Mouse (Mus musculus) liver, embryonic 14.5 days (tissue): ENCODE measurements at regions not wholly inside any gene's neighbourhood (a gene's known extent, or its start where the extent isn't known, plus 50 kb on each side); places are given as distances from the start of the nearest gene placed in this dataset.

Experiments
- ATAC-seq: fragments of 200-750 bp; cut with Nextera tagmentation; 2 replicates; pipeline ENCODE4 v1.8.0; 2017; ENCODE audit warnings: moderate number of reproducible peaks, mild to moderate bottlenecking, moderate library complexity; ENCODE audit not compliant: insufficient read depth
- DNase-seq, 3 experiments: peaks; one replicate each; pipeline ENCODE4 v3.0.0-alpha.2; 2012 to 2013; ENCODE audit warnings: low read depth in 3 of 3, low spot score in 3 of 3
- H3K27ac ChIP-seq: fragments of 300-500 bp; sonication (generic); 2 replicates; pipeline ENCODE4 v1.5.1; 2014; ENCODE audit warnings: moderate library complexity, mild to moderate bottlenecking, control low read depth, inconsistent platforms
- H3K27me3 ChIP-seq: fragments of 300-500 bp; sonication (generic); 2 replicates; pipeline ENCODE4 v1.6.1; 2014; ENCODE audit warnings: mild to moderate bottlenecking, low read length, moderate library complexity; ENCODE audit not compliant: control insufficient read depth, insufficient read depth
- H3K36me3 ChIP-seq: fragments of 300-500 bp; sonication (generic); replicated peaks from 2 replicates; pipeline ENCODE4 v1.6.1; 2014; ENCODE audit warnings: low read depth; ENCODE audit not compliant: control insufficient read depth, insufficient read depth
- H3K4me1 ChIP-seq, 2 experiments: fragments of 200-500 bp in 1 of 2; fragments of 300-500 bp in 1 of 2; sonication (generic) in 1 of 2; replicated peaks; 2 replicates each; pipeline ENCODE4 v1.6.1; 2012 to 2014; ENCODE audit warnings: antibody characterized with exemption in 1 of 2, inconsistent platforms in 1 of 2, low read length in 1 of 2; ENCODE audit not compliant: control insufficient read depth in 2 of 2, insufficient read depth in 2 of 2
- H3K4me2 ChIP-seq: fragments of 300-500 bp; sonication (generic); 2 replicates; pipeline ENCODE4 v1.6.1; 2014; ENCODE audit warnings: low read depth, mild to moderate bottlenecking, control low read depth, moderate library complexity
- H3K4me3 ChIP-seq, 2 experiments: fragments of 200-500 bp in 1 of 2; fragments of 300-500 bp in 1 of 2; sonication (generic) in 1 of 2; 2 replicates each; pipeline ENCODE4 v1.5.1; 2012 to 2014; ENCODE audit warnings: low read depth in 2 of 2, low read length in 2 of 2, mild to moderate bottlenecking in 2 of 2, control low read depth in 1 of 2, inconsistent platforms in 1 of 2, moderate library complexity in 1 of 2; ENCODE audit not compliant: insufficient read depth in 1 of 2
- H3K9ac ChIP-seq: fragments of 300-500 bp; sonication (generic); replicated peaks from 2 replicates; pipeline ENCODE4 v1.6.1; 2014; ENCODE audit warnings: mild to moderate bottlenecking, control low read depth, moderate library complexity
- H3K9me3 ChIP-seq: fragments of 300-500 bp; sonication (generic); 2 replicates; pipeline ENCODE4 v1.6.1; 2016; ENCODE audit warnings: low read length, mixed read lengths; ENCODE audit not compliant: control insufficient read depth
- CTCF ChIP-seq: IDR thresholded peaks from 2 replicates; pipeline ENCODE4 v1.5.1; 2016; ENCODE audit warnings: antibody characterized with exemption, low read depth, control low read depth
- EP300 ChIP-seq: IDR thresholded peaks from 2 replicates; pipeline ENCODE4 v1.6.1; 2016; ENCODE audit warnings: antibody characterized with exemption, low read depth
- WGBS: fragments of 180-500 bp; shearing (Covaris S2); extraction: QIAGEN DNeasy Blood & Tissue Kit; methylation state at CpG from one replicate; pipeline ENCODE4 v1.1.7; 2014; ENCODE audit not compliant: insufficient replicate concordance; 5-methylcytosine and 5-hydroxymethylcytosine counted together

GRCm38 (mm10) chr2:170287301-170287885, 139.5 kb upstream of the Zfp217 start:
- H3K4me3 ChIP-seq: peak overlapping the region; percentile 36 to 49; a peak in 3 of 4 replicates
- no peak overlapping the region for H3K27ac ChIP-seq
- H3K36me3 ChIP-seq: no peaks in the 10 kb centered on the region
- H3K9me3 ChIP-seq: no peaks in the 10 kb centered on the region
- ATAC-seq (no peak), DNase-seq (no peak)
- peaks cover 0 to 6% of the 10 kb centered on the region in 2 experiments; a peak in 2 of 4 replicates for H3K4me1 ChIP-seq
- no peaks in the 10 kb centered on the region for H3K27me3 ChIP-seq
- no peak for TF ChIP-seq CTCF
- no peak for TF ChIP-seq EP300
- no peak overlapping the region for H3K9ac ChIP-seq
- WGBS: 2% methylated on average over 27 of the region's 27 CpGs
- H3K4me2 ChIP-seq: peak overlapping the region; percentile 56

- Histone ChIP-seq H3K9me3 (no peaks in the 10 kb centered on the region), H3K27me3 (no peaks in the 10 kb centered on the region), H3K9ac (no peak overlapping the region), H3K4me3 (no peak overlapping the region), H3K27ac (no peak overlapping the region), H3K36me3 (no peaks in the 10 kb centered on the region), H3K4me1 (peaks cover 0 to 6% of the 10 kb centered on the region in 2 experiments; a peak in 2 of 4 replicates), H3K4me2 (no peak overlapping the region)
- ATAC-seq: no peak
- DNase-seq: no peak
- WGBS: 24% methylated on average over 8 of the region's 8 CpGs
- no peak for TF ChIP-seq CTCF
- TF ChIP-seq EP300: no peak
Observed at GRCm38 (mm10) chr2:170286773-170287172, 138.9 kb upstream of the Zfp217 start.

GRCm38 (mm10) chr2:170282463-170282862, 134.6 kb upstream of the Zfp217 start:
- H3K36me3 ChIP-seq: no peaks in the 10 kb centered on the region
- no peak overlapping the region for H3K4me3 ChIP-seq
- H3K9me3 ChIP-seq: no peaks in the 10 kb centered on the region
- DNase-seq: no peak
- H3K27ac ChIP-seq: no peak overlapping the region
- H3K4me1 ChIP-seq: peaks cover 0 to 6% of the 10 kb centered on the region in 2 experiments; a peak in 2 of 4 replicates
- 61% methylated on average over 6 of the region's 6 CpGs for WGBS
- H3K27me3 ChIP-seq: no peaks in the 10 kb centered on the region
- TF ChIP-seq EP300: no peak
- TF ChIP-seq CTCF: no peak
- no peak overlapping the region for H3K4me2 ChIP-seq
- no peak for ATAC-seq
- no peak overlapping the region for H3K9ac ChIP-seq

GRCm38 (mm10) chr2:170281311-170282008, 133.6 kb upstream of the Zfp217 start:
- no peaks in the 10 kb centered on the region for H3K27me3 ChIP-seq
- no peak overlapping the region for H3K4me3 ChIP-seq
- no peaks in the 10 kb centered on the region for H3K36me3 ChIP-seq
- no peak overlapping the region for H3K9ac ChIP-seq
- ATAC-seq: no peak
- H3K4me1 ChIP-seq: peaks cover 0 to 2% of the 10 kb centered on the region in 2 experiments; a peak in 2 of 4 replicates
- TF ChIP-seq CTCF (no peak), EP300 (no peak)
- no peak overlapping the region for H3K27ac ChIP-seq
- 58% methylated on average over 6 of the region's 6 CpGs for WGBS
- no peak for DNase-seq
- H3K9me3 ChIP-seq: no peaks in the 10 kb centered on the region
- no peak overlapping the region for H3K4me2 ChIP-seq

GRCm38 (mm10) chr2:170280733-170281132, 132.8 kb upstream of the Zfp217 start:
- H3K4me1 ChIP-seq: peaks cover 0 to 2% of the 10 kb centered on the region in 2 experiments; a peak in 2 of 4 replicates
- DNase-seq (no peak), ATAC-seq (no peak)
- TF ChIP-seq CTCF (peak; percentile 31), EP300 (no peak)
- 54% methylated on average over 6 of the region's 6 CpGs for WGBS
- H3K27ac ChIP-seq: no peak overlapping the region
- H3K9ac ChIP-seq: no peak overlapping the region
- H3K9me3 ChIP-seq: no peaks in the 10 kb centered on the region
- no peaks in the 10 kb centered on the region for H3K36me3 ChIP-seq
- no peaks in the 10 kb centered on the region for H3K27me3 ChIP-seq
- no peak overlapping the region for H3K4me2 ChIP-seq
- H3K4me3 ChIP-seq: no peak overlapping the region
